Mouse (Mus musculus) naive thymus-derived CD4-positive, alpha-beta T cell, adult 2 months (primary cell): Measurements from ENCODE around the gene Bicc1.
"Not testable (repeated sequence)": the region's sequence is repeated elsewhere in the genome, so short reads cannot be mapped to it uniquely, and the experiment has no call there.

Experiments
- DNase-seq: peaks from one replicate; pipeline ENCODE4 v3.0.0-alpha.2; 2011; ENCODE audit warnings: low read depth

Gene Bicc1

DNA sequence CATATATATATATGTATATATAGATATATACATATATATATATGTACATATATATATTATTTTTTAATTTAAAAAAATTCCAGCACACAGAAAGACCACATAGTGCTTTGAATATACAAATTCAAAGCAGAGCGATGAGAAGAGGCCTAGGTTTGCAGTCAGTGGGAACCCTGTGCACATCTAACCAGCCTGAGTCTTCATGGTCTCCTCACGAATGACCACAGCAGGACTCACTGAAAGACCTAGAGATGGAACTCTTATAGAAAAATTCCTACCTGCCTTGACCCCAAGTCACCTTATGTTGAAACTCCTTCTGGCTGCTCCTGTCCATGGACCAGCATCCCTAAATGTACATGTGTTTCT lies 165.4 kb downstream of the Bicc1 start:
- no peak for DNase-seq

DNA sequence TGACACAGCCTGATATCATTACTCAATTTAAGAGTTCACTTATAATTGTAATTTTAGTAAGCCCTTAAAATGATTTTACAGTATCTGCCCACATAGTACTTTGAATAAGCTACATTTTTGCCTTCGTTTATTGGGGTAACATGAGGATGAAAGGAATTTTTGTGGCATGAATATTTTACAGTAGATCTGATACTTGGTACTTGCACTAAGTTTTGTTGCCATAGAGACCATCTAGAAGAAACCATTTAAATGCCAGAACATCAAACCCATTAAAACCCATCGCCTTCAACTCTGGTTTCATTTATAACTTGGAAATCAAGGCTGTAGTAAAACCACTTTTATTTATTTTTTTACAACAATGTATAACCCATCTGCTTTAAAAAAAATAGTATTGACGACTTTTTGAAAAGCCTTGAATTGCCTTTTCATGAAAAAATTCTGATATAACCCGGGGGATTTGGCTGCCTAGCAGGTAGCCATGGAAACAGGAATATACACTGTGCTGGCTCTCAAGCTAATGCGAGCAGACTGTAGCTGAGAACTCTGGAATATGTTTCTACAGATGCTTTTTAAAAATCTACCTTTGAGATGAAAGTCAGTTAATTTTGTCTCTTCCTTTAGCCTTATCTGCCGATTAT lies 165.9 kb downstream of the Bicc1 start:
- DNase-seq, result no peak

DNA sequence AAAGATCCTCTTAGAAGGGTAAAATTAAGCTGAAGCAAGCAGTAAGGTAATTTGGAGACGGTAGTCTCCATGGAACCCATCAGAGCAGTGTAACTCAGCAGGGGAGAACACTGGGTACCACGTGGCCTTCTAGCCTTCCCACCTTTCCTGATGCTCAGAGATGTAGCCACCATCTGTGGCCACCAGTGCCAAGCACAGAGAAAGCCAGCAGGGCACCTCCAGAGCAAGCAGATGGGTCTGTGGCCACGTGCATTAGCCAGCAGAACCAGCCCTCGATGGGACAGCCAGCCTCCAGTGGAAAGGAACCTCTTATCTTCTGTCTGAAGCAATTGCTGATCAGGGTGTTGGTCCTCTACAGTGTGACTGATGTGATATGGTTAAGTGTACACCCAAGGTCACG lies 172.1 kb downstream of the Bicc1 start:
- no peak for DNase-seq

DNA sequence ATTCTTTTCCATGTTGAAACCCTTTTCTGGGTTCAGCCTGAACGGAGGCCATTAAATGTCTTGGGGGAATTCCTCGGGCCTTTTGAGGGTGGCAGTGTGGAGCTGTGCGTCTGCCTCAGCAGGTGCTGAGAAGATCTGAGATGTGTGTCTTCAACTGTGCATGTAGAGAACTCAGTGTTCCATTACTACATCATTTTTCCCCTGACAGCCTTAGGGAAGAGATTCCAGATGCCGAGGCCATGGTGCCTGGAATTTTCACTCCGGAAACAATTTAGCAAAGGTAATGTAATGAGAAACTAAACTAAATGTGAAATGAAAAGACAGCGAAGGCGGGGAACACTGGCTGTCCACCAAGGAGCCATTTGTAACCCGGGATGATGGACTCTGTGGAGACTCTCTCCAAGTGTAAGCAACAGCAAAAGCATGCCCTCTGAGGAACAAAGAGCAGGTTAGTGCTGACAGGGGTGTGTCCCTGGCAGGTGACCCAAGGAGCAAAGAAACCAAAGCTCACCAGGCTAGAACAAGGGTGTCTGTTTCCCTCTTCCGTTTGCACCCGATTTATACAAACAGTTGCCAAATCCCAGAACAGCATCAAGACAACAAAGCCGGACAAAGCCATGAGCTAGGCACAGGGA lies 176.3 kb downstream of the Bicc1 start:
- DNase-seq, result no peak

DNA sequence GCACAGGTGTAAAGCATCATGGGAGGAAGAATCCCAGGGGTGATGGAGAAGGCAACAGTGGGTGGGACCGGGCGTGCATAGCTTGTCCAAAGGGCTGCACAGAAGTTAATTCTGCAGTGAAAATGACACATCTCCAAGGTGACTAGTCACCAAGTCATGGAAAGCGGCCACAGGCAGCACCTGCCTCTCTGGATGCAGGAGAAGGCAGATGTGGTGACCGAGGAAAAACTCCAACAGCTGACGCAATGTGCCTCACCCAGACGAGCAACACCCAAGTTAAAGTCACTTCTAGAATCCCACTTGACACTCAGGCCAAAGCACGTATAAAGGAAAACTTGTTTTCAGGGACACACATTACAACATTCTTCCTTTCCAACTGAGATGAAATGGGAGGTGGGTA lies 177.3 kb downstream of the Bicc1 start:
- DNase-seq, result no peak

DNA sequence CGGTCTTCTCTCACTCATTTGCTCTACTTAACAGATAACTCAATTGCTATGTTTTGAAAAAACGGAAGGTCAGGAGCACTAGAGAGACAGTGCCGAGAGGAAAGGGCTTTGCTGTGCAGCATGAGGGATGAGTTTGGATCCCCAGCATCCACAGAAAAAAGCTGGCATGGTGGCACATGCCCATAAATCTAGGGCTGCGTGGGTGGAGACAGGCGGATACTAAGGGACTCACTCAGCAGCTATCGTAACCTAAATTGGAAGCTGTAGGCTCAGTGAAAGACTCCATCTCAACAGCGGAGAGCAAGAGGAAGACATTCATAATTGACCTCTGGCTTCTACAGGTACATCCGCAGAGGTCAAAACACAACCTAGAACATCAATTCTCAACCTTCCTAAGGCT lies 179.8 kb downstream of the Bicc1 start:
- DNase-seq, result no peak

DNA sequence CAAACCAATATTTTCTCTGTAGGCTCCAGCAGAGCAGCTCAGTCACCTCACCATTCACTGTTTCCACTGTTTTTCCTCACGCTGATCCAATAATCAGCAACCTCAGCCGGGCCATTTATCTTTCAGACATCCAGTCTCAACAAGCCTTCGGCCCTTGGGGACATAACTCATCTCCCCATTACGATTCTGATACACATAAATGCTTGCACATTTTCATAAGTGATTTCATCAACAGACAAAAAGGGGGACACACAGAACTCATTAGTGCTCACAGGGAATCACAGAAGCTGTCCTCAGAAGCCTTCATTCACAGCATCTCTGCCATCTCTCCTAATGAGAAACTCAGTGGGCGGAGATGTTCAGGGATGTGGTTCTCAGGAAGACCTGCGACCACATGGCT lies 182.4 kb downstream of the Bicc1 start:
- DNase-seq, result no peak

DNA sequence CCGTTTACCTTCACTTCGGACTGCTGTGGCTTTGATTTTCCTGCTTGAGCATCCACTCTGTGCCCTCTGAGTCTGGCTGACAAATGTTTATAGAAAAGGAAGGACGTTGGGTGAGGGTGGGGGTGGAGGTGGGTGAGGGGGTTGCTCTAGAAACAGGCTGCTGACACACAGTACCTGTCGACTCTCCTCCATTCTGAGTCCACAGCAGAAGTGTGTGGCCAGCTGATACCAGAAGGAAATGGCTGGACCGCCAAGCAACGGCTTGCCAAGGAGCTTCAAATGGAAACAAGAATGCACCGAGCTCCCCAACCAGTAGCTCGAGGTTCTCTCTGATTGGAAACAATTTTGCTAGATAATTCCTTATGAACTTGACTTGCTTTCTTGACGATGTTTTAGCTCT lies 182.9 kb downstream of the Bicc1 start:
- no peak for DNase-seq

DNA sequence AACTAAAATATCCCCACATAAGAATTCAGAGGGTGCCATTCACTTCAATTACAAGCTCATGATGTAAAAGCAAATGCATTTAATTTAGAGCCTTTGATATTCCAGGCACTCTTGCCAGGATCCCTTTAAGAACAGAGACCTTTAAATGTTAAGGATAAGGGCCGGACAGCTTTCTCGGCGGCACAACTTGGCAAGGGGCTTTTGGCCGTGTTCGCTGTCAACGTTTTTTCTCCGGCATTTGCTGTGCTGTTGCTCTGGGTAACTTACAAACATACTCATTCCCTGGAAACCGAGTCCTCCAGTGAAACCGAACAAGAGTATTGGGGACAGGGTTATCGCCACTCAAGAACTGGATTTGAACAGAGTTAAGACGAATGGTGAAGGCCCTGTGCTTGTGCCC lies 188.3 kb downstream of the Bicc1 start:
- no peak for DNase-seq

DNA sequence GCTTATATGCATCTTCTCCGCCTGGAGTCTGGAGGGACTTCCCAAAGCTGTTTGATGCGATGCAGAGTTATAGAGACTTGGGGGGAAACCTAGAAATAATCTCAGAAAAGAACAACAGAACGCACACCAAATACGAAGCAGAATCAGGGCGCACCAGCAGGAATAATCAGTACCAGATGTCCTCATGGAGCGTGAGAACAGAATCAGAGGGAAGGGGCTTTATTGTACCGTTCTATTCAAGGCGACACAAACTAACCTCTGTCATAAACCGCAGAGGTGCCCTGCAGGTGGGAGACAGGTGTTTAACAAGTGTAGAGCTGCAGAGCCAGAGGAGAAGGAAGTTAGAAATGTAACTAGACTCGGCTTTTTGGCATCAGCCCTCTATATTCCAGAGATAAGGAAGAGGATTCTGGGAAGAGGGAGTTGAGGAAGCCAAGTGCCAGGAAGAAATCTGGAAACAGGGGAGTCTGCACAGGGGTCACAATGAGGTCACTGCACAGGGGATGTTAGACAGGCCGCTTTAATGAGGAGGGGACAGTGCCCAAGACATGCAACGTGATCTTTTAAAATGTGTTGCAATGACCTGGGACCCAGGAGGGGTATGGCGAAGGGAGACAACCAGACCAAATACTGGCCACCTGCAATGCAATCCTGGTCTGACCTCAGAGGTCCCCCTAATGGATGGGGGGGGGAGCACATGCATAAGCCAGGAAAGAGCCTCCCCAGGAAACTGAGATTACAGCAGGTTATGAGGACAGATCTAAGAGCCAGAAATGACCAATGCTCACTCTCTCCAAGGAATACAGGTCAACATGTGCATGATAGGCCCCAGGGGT lies 190.4 kb downstream of the Bicc1 start:
- no peak for DNase-seq

DNA sequence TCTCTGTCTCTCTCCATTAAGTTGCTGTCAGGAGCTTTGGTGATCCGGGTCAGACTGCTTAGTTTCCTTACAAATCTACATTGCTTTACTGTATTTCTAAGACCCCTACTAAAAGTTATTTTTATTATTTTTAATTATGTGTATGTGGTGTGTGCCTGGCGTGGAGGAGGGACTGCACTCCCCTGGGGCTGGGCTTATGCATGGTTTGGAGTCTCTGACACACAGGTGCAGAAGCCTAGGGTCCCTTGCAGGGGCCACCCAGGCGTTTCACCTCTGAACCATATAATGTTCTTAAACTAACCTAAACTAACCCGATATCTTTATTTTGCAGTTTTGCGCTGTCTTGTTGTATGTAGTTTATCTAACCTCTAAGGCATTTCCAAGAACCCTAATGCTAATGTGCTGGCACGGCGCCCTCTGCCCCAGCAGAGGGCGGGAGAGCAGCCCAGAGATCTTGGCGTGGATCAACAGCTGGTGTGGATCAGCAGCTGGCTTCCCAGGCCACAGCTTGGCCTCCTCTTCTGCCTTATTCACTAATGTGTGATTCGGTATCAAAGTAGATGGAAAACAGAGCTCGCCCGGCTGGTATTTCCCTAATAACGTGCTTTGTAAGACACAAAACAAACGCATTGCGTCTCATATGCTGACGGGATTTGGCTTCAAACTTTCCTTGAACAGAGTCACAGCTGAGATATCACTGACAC lies 192.7 kb downstream of the Bicc1 start:
- no peak for DNase-seq

DNA sequence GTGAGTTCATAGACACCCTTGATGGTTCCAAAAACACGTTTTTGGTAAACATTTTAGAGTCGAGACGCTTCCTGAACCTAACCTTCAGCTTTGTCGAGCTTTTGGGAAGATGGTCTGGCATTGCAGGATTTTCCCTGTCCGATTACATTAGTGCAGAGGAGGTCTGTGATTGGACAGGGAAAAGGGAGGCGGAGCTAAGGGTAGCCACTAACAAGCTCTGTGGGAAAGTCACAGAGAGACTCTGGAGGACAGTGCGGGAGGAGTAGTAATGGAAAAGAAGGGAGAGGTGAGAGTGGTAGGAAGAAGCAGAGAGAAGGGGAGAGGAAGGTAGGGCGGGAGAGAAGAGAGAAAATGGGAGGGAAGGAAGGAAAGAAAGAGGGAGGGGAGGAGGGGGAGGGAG lies 194.8 kb downstream of the Bicc1 start:
- DNase-seq, result no peak

DNA sequence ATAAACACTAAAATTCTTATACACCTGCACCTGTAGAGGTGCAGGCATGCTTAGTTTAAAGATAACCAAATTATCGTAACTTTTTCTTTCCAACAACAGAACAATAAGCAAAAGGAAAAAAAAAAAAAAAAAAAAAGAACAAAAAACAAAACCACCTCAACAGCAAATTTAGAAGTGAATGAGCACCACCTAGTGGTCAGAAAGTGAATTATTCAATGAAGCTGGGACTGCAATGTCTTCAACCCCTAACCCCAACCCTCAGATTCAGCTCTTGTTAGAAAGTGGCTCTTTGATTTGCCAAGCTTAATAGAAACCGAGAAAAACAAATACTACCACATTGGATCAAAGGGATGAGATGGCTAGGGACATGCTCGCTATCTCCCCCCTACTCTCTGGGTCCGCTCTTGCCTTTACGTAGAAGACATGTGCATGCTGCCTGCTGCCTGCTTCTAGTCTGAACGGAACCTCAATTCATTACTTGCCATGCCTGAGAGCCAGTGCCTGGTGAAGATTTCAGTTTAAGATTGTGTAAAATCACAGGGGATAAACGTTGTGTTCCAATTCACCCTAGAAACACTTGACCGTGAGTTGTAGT lies 195.8 kb downstream of the Bicc1 start:
- peak; percentile 15 for DNase-seq

DNA sequence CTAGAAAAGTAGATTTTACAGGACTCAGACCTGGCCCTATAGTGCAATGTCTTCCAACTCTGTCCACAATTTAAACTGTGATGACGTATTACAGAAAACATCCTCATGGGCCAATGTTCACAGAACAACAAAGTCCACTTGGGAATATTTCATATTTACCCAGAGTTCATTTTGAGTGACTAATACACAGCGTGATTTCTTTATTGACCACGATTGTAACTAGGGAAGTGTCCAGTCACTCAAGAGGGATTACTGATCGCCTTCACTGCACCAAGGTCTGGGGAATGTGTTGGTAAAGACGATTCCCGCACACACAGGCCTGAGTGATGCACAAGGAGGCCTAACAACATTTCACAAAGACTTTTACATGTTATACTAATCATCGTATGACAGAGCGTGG lies 197.9 kb downstream of the Bicc1 start:
- DNase-seq, result no peak

DNA sequence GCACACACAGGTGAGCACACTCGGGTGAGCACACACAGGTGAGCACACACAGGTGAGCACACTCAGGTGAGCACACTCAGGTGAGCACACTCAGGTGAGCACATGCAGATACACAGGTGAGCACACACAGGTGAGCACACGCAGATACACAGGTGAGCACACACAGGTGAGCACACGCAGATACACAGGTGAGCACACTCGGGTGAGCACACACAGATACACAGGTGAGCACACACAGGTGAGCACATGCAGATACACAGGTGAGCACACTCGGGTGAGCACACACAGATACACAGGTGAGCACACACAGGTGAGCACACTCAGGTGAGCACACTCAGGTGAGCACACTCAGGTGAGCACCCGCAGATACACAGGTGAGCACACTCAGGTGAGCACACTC lies 199.1 kb downstream of the Bicc1 start:
- DNase-seq, result not testable (repeated sequence)

DNA sequence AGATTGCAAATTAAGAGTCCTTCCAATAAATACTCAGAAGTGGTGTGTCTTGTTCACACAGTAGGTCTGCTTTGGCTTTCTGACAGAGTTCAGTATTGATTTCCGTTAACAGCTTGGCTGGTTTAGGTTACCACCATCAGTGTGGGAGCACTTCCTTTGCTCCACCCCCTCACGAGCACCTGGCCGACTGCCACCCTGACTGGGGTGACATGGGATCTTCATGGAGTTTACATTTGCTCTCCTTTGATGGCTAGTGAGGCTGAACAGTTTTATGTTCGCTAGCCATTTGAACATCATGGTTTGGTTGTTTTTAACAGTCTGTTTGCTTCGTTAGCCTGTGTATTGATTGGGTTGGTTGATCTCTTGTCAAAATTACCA lies 206.7 kb downstream of the Bicc1 start:
- no peak for DNase-seq

DNA sequence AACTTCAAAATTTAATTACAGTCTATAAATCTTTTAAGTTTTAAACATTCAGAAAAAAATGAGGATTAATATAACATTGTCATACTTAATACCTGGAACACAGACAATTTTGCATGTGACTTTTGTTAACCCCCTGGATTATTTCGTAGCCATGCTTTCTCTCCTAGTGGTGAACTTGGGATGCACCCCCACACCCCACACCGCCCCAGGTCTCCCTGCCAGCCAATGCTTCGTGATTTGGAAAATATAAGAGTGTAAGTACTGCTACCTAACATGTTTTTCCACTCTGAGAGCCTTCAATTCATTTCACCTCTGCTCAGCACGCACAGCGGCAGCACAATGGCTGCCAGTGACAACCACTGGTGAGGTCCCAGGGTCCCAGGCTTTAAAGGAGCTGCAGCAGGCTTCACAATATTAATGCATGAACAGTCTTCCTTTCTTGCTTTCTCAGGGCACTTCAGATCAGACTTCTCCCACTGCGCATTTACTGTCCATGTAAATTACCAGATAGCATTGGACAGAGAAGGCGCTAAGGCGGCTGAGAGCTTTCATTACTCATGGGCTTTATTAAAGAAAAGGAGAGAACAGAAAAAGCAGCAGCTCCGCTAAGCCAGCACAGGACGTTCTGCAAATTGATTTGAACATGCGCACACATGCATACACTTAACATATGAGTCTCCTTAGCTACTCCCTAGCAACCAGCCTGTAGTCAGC lies 207.3 kb downstream of the Bicc1 start:
- DNase-seq, result no peak

DNA sequence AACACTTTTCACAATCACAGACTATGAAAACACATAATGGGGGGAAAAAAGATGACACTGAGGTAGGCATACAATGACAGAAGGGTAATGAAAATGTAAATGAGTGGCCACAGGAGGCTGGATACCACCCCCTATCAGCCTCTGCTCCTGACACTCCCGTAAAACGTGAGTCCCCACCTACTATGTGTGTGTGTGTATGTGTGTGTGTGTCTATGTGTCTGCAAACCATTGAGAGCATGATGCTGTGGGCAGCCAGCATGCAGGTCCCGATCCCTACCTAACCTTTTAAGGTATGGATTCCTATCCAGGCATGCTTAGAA lies 209.4 kb downstream of the Bicc1 start:
- no peak for DNase-seq

DNA sequence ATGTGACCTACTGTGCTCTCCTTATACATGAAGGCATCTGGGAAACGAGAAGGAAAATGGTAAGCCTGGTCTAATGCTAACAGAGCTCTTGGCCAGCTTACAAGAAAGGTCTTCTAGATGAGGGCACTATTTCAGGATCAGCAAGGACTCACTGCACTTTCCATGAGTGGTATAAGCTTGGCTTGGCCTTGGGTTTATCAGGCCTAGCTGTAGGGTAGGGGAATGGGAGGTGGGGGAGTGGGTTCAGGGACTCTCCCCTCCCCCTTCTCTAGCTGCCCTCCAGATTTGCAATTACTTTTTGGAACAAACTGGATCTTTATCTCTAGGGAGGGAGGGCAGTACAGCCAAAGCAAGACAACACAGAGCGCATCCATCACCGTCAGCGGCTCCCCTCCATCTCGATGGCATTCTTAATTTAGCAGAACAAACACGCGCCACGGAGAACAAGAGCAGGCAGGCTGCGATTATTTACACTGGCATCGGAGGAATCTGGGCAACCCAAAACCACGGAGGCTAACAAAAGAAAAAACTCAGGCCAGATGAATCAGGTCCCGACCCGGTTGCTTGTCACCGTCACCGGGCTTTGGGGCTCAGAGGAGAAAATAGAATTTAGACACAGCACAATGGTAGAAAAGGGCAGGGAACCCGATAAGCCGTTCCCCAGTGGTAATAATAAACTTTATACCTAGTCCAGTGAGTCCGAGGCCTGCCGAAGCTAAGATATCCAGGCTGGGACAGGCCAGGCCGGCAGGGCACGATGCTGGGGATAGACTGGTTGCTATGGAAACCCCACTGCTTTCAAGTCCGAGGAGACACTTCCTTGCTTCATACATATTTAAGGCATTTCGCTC lies 210.0 kb downstream of the Bicc1 start:
- no peak for DNase-seq

DNA sequence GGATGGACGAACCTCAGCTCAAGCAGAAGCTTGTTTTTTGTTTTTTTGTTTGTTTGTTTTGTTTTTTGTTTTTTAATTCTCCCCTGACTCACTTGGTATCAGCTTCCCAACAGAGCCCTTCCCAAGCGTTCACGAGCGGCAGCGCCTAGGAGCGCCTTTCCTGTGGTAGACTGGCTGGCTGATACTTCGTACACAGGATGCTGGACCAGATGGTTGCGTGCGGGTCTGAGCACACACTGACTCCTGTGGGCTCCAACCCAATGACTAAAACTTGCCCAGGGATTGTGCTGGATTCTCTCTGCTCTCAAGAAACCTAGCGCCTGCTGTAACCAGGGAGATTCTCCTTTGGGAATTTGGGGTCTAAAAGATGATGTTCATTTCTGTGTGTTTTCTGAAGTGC lies 211.2 kb downstream of the Bicc1 start:
- no peak for DNase-seq

DNA sequence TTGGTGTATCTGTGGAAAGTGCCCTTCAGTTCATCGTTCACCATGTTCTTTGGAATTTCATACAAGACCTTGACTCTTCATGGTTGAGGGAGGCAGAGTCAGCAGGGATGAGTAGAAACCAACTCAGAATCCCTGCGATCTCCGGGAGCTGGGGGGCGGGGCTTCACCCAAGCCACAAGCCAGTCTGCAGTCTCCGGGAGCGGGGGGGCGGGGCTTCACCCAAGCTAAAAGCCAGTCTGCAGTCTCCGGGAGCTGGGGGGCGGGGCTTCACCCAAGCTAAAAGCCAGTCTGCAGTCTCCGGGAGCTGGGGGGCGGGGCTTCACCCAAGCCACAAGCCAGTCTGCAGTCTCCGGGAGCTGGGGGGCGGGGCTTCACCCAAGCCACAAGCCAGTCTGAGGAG lies 213.4 kb downstream of the Bicc1 start:
- DNase-seq, result not testable (repeated sequence)
